Mouse (Mus musculus) liver, postnatal 0 days (tissue): ENCODE results near the gene Zfp598. TPM values are rescaled to one million over a fixed set of nuclear protein-coding genes. Genes with fewer than 3 reads are reported as not detected.

Experiments used
- ATAC-seq: fragments of 200-750 bp; cut with Nextera tagmentation; 2 replicates; pipeline ENCODE4 v1.8.0; 2017; ENCODE audit warnings: mild to moderate bottlenecking, moderate library complexity
- DNase-seq: peaks from one replicate; pipeline ENCODE4 v3.0.0-alpha.2; 2016
- H3K27ac ChIP-seq: fragments of 300-500 bp; sonication (generic); 2 replicates; pipeline ENCODE4 v1.5.1; 2014; ENCODE audit warnings: antibody characterized with exemption, moderate library complexity, mild to moderate bottlenecking, low read depth
- H3K27me3 ChIP-seq: fragments of 300-500 bp; sonication (generic); 2 replicates; pipeline ENCODE4 v1.6.1; 2014; ENCODE audit warnings: low read length, control low read depth, mixed read lengths; ENCODE audit not compliant: insufficient read depth
- H3K36me3 ChIP-seq: fragments of 300-500 bp; sonication (generic); replicated peaks from 2 replicates; pipeline ENCODE4 v1.6.1; 2014; ENCODE audit warnings: mild to moderate bottlenecking, control low read depth, low read length, moderate library complexity, mixed read lengths; ENCODE audit not compliant: insufficient read depth
- H3K4me1 ChIP-seq: fragments of 300-500 bp; sonication (generic); 2 replicates; pipeline ENCODE4 v1.6.1; 2014; ENCODE audit warnings: antibody characterized with exemption, mild to moderate bottlenecking, control low read depth; ENCODE audit not compliant: insufficient read depth
- H3K4me2 ChIP-seq: fragments of 300-500 bp; sonication (generic); 2 replicates; pipeline ENCODE4 v1.6.1; 2014; ENCODE audit warnings: low read depth, mild to moderate bottlenecking, low read length, moderate library complexity, mixed read lengths
- H3K4me3 ChIP-seq: fragments of 300-500 bp; sonication (generic); 2 replicates; pipeline ENCODE4 v1.5.1; 2014; ENCODE audit warnings: low read depth, low read length
- H3K9ac ChIP-seq: fragments of 300-500 bp; sonication (generic); replicated peaks from 2 replicates; pipeline ENCODE4 v1.6.1; 2014; ENCODE audit warnings: mild to moderate bottlenecking, moderate library complexity
- H3K9me3 ChIP-seq: fragments of 300-500 bp; sonication (generic); 2 replicates; pipeline ENCODE4 v1.6.1; 2016; ENCODE audit warnings: mild to moderate bottlenecking, control low read depth, low read length, mixed read lengths
- CTCF ChIP-seq: sonication (generic); IDR thresholded peaks from 2 replicates; pipeline ENCODE4 v1.5.1; 2016; ENCODE audit warnings: antibody characterized with exemption, low read depth
- EP300 ChIP-seq: IDR thresholded peaks from 2 replicates; pipeline ENCODE4 v1.6.1; 2016; ENCODE audit warnings: antibody characterized with exemption, low read depth, mild to moderate bottlenecking
- WGBS: fragments of 180-500 bp; shearing (Covaris S2); extraction: QIAGEN DNeasy Blood & Tissue Kit; methylation state at CpG from one replicate; pipeline ENCODE4 v1.1.7; 2014; ENCODE audit not compliant: insufficient replicate concordance; 5-methylcytosine and 5-hydroxymethylcytosine counted together
- polyA plus RNA-seq: library from polyadenylated mRNA; unstranded; fragments of >200 nt; fragmentation: Nextera tagmentation; extraction: Ambion mirVana; gene quantifications from 2 replicates; pipeline ENCODE4 v1.2.1, GENCODE M21; 2015

The Zfp598 gene
- polyA plus RNA-seq, 1 experiment from 2014 or later = 7.2 TPM

- no peak within 1 kb of the TSS for H3K27ac ChIP-seq
- no peak for DNase-seq
- no peak within 1 kb of the TSS for H3K9ac ChIP-seq
- no peaks in the 10 kb centered on the region for H3K9me3 ChIP-seq
- peak within 1 kb of the TSS; percentile 57 for H3K4me2 ChIP-seq
- 1% methylated on average over 47 of the region's 55 CpGs for WGBS
- H3K4me1 ChIP-seq = peaks cover 18% of the 10 kb centered on the region
- H3K36me3 ChIP-seq = peaks cover 15% of the 10 kb centered on the region; the same call in 1 of the 2 replicates
- H3K27me3 ChIP-seq = peaks cover 41% of the 10 kb centered on the region
- ATAC-seq = no peak
- TF ChIP-seq EP300 = no peak
- no peak for TF ChIP-seq CTCF
- peak within 1 kb of the TSS; percentile 34 for H3K4me3 ChIP-seq
Observed at GRCm38 (mm10) chr17:24689251-24690081, 20.0 kb downstream of the Zfp598 start, which contains the start of gene Syngr3. Syngr3 (minus strand) TSS chr17:24689955.

GRCm38 (mm10) chr17:24692385-24692784, 22.9 kb downstream of the Zfp598 start:
- ATAC-seq (no peak), DNase-seq (no peak)
- no peak overlapping the region for H3K4me3 ChIP-seq
- peaks cover 15% of the 10 kb centered on the region; the same call in 1 of the 2 replicates for H3K36me3 ChIP-seq
- H3K4me2 ChIP-seq = no peak overlapping the region
- no peaks in the 10 kb centered on the region for H3K9me3 ChIP-seq
- peaks cover 38% of the 10 kb centered on the region for H3K27me3 ChIP-seq
- peaks cover 25% of the 10 kb centered on the region for H3K4me1 ChIP-seq
- 56% methylated on average over 5 of the region's 5 CpGs for WGBS
- no peak overlapping the region for H3K27ac ChIP-seq
- no peak overlapping the region for H3K9ac ChIP-seq
- TF ChIP-seq EP300 (no peak), CTCF (no peak)

- peak; percentile 42 for DNase-seq
- Histone ChIP-seq H3K4me1 (peaks cover 18% of the 10 kb centered on the region), H3K4me3 (peak overlapping the region; percentile 93), H3K27ac (peak overlapping the region; percentile 92), H3K36me3 (peaks cover 22% of the 10 kb centered on the region), H3K9me3 (no peaks in the 10 kb centered on the region), H3K4me2 (peak overlapping the region; percentile 96), H3K9ac (peak overlapping the region; percentile 87), H3K27me3 (peaks cover 8% of the 10 kb centered on the region)
- TF ChIP-seq EP300 (0 out of 2 replicates have a peak, but pooled peaks have one; percentile 9), CTCF (no peak)
- WGBS = 10% methylated on average over 43 of the region's 51 CpGs
- peak; percentile 46 for ATAC-seq
Observed at GRCm38 (mm10) chr17:24695326-24696010, 26.0 kb downstream of the Zfp598 start.

GRCm38 (mm10) chr17:24696011-24696697, 26.7 kb downstream of the Zfp598 start, which contains the start of the genes Gfer and Noxo1:
Gfer (minus strand) TSS chr17:24696156.
Noxo1 (plus strand) TSS chr17:24696234.
- peak; percentile 35 for TF ChIP-seq CTCF
- no peak for TF ChIP-seq EP300
- peak within 1 kb of the TSS; percentile 93 for H3K4me3 ChIP-seq
- 0 out of 2 replicates have a peak, but pooled peaks cover under 1% of the 10 kb centered on the region for H3K27me3 ChIP-seq
- peaks cover 29% of the 10 kb centered on the region for H3K36me3 ChIP-seq
- H3K9ac ChIP-seq = peak within 1 kb of the TSS; percentile 87
- H3K27ac ChIP-seq = peak within 1 kb of the TSS; percentile 92
- peak within 1 kb of the TSS; percentile 96 for H3K4me2 ChIP-seq
- ATAC-seq = peak; percentile 93
- H3K9me3 ChIP-seq = no peaks in the 10 kb centered on the region
- H3K4me1 ChIP-seq = peaks cover 18% of the 10 kb centered on the region
- WGBS = 2% methylated on average over 55 of the region's 76 CpGs
- peak; percentile 94 for DNase-seq

GRCm38 (mm10) chr17:24697985-24698384, 28.5 kb downstream of the Zfp598 start:
- no peak overlapping the region for H3K4me3 ChIP-seq
- no peak overlapping the region for H3K4me2 ChIP-seq
- H3K36me3 ChIP-seq = peaks cover 33% of the 10 kb centered on the region
- H3K27me3 ChIP-seq = no peaks in the 10 kb centered on the region
- H3K4me1 ChIP-seq = peaks cover 18% of the 10 kb centered on the region
- ATAC-seq (no peak), DNase-seq (no peak)
- WGBS = 32% methylated on average over 5 of the region's 5 CpGs
- no peak overlapping the region for H3K9ac ChIP-seq
- H3K9me3 ChIP-seq = no peaks in the 10 kb centered on the region
- TF ChIP-seq EP300 (no peak), CTCF (no peak)
- H3K27ac ChIP-seq = no peak overlapping the region
